Mouse (Mus musculus): ENCODE measurements around the gene Bloc1s1. TPM values are rescaled to one million over a fixed set of nuclear protein-coding genes. Genes with fewer than 3 reads are reported as not detected.

Bloc1s1 gene
- total and polyA plus RNA-seq, 3 experiments, result 181 to 234 (median 201) TPM

GRCm38 (mm10) chr10:128940475-128941061 lies 16.7 kb upstream of the Bloc1s1 start:
- TF ChIP-seq CTCF (IDR thresholded peaks at IDR 0.05), result no peak
- no peak for TF ChIP-seq POLR2A (IDR thresholded peaks at IDR 0.05; ENCODE audit: insufficient read depth, low read depth, low read length)
- TF ChIP-seq EP300 (IDR thresholded peaks at IDR 0.05; ENCODE audit: insufficient read depth, low read depth, low read length), result no peak
- intact Hi-C loops (cut with DNase I), result no loop called here

GRCm38 (mm10) chr10:128938974-128939373 lies 15.1 kb upstream of the Bloc1s1 start:
- intact Hi-C loops (cut with DNase I), result no loop called here
- peaks cover 3% of the 10 kb centered on the region for H3K4me1 ChIP-seq (ENCODE audit: control insufficient read depth, insufficient read depth, low read length)
- H3K27ac ChIP-seq, result peak overlapping the region; percentile 84
- H3K9ac ChIP-seq (ENCODE audit: low read depth, low read length), result peak overlapping the region; percentile 32; the same call in 1 of the 2 replicates
- no peaks in the 10 kb centered on the region for H3K27me3 ChIP-seq (ENCODE audit: control insufficient read depth, insufficient read depth, low read length)
- no peaks in the 10 kb centered on the region for H3K36me3 ChIP-seq (ENCODE audit: control insufficient read depth, insufficient read depth, low read length)
- WGBS, result 34% methylated on average over 5 of the region's 5 CpGs
- TF ChIP-seq EP300 (IDR thresholded peaks at IDR 0.05; ENCODE audit: insufficient read depth, low read depth, low read length), result no peak
- no peak overlapping the region for H3K4me3 ChIP-seq
- DNase-seq, result peak; percentile 46 to 59
- H3K79me2 ChIP-seq (replicated peaks; ENCODE audit: control insufficient read depth, insufficient read depth, low read length), result no peaks in the 10 kb centered on the region

More at GRCm38 (mm10) chr10:128940475-128941061, 16.7 kb upstream of the Bloc1s1 start:
- H3K4me1 ChIP-seq (ENCODE audit: control insufficient read depth, insufficient read depth, low read length), result peaks cover 3% of the 10 kb centered on the region
- no peak overlapping the region for H3K9ac ChIP-seq (ENCODE audit: low read depth, low read length)
- H3K79me2 ChIP-seq (replicated peaks; ENCODE audit: control insufficient read depth, insufficient read depth, low read length), result no peaks in the 10 kb centered on the region
- H3K27me3 ChIP-seq (ENCODE audit: control insufficient read depth, insufficient read depth, low read length), result no peaks in the 10 kb centered on the region
- H3K4me3 ChIP-seq, result no peak overlapping the region
- H3K27ac ChIP-seq, result no peak overlapping the region
- H3K36me3 ChIP-seq (ENCODE audit: control insufficient read depth, insufficient read depth, low read length), result no peaks in the 10 kb centered on the region
- 66% methylated on average over 10 of the region's 10 CpGs for WGBS
- DNase-seq, result no peak

GRCm38 (mm10) chr10:128938457-128938856 lies 14.6 kb upstream of the Bloc1s1 start:
- no peaks in the 10 kb centered on the region for H3K36me3 ChIP-seq (ENCODE audit: control insufficient read depth, insufficient read depth, low read length)
- H3K27ac ChIP-seq, result peak overlapping the region; percentile 84
- 41% methylated on average over 9 of the region's 9 CpGs for WGBS
- H3K79me2 ChIP-seq (replicated peaks; ENCODE audit: control insufficient read depth, insufficient read depth, low read length), result no peaks in the 10 kb centered on the region
- intact Hi-C loops (cut with DNase I), result no loop called here
- H3K27me3 ChIP-seq (ENCODE audit: control insufficient read depth, insufficient read depth, low read length), result no peaks in the 10 kb centered on the region
- H3K4me3 ChIP-seq, result 0 out of 2 replicates have a peak overlapping the region, but pooled peaks have one; percentile 4
- H3K9ac ChIP-seq (ENCODE audit: low read depth, low read length), result no peak overlapping the region
- peaks cover 3% of the 10 kb centered on the region for H3K4me1 ChIP-seq (ENCODE audit: control insufficient read depth, insufficient read depth, low read length)
- TF ChIP-seq CTCF (IDR thresholded peaks at IDR 0.05), result no peak
- TF ChIP-seq EP300 (IDR thresholded peaks at IDR 0.05; ENCODE audit: insufficient read depth, low read depth, low read length), result peak; percentile 86
- peak; percentile 78 to 87 for DNase-seq

- H3K9ac ChIP-seq (ENCODE audit: low read depth, low read length), result no peak overlapping the region
- DNase-seq, result peak; percentile 43 to 47
- intact Hi-C loops (cut with DNase I), result no loop called here
- 0 out of 2 replicates have a peak overlapping the region, but pooled peaks have one; percentile 4 for H3K4me3 ChIP-seq
- H3K4me1 ChIP-seq (ENCODE audit: control insufficient read depth, insufficient read depth, low read length), result peaks cover 3% of the 10 kb centered on the region
- WGBS, result 43% methylated on average over 12 of the region's 12 CpGs
- no peaks in the 10 kb centered on the region for H3K79me2 ChIP-seq (replicated peaks; ENCODE audit: control insufficient read depth, insufficient read depth, low read length)
- TF ChIP-seq POLR2A (IDR thresholded peaks at IDR 0.05; ENCODE audit: insufficient read depth, low read depth, low read length) (no peak), CTCF (IDR thresholded peaks at IDR 0.05) (no peak), EP300 (IDR thresholded peaks at IDR 0.05; ENCODE audit: insufficient read depth, low read depth, low read length) (no peak)
- no peaks in the 10 kb centered on the region for H3K36me3 ChIP-seq (ENCODE audit: control insufficient read depth, insufficient read depth, low read length)
- peak overlapping the region; percentile 84 for H3K27ac ChIP-seq
- H3K27me3 ChIP-seq (ENCODE audit: control insufficient read depth, insufficient read depth, low read length), result no peaks in the 10 kb centered on the region
These were observed 14.0 kb upstream of the Bloc1s1 start for GRCm38 (mm10) chr10:128937756-128938390.

GRCm38 (mm10) chr10:128935826-128936440 lies 12.1 kb upstream of the Bloc1s1 start:
- intact Hi-C loops (cut with DNase I), result no loop called here
- Histone ChIP-seq H3K4me3 (peak overlapping the region; percentile 62), H3K27me3 (ENCODE audit: control insufficient read depth, insufficient read depth, low read length) (no peaks in the 10 kb centered on the region)

More at GRCm38 (mm10) chr10:128935826-128936440, 12.1 kb upstream of the Bloc1s1 start:
- Histone ChIP-seq H3K27ac (peak overlapping the region; percentile 83), H3K9ac (ENCODE audit: low read depth, low read length) (peak overlapping the region; percentile 50), H3K36me3 (ENCODE audit: control insufficient read depth, insufficient read depth, low read length) (no peaks in the 10 kb centered on the region), H3K4me1 (ENCODE audit: control insufficient read depth, insufficient read depth, low read length) (peaks cover 6% of the 10 kb centered on the region), H3K79me2 (replicated peaks; ENCODE audit: control insufficient read depth, insufficient read depth, low read length) (no peaks in the 10 kb centered on the region)
- 46% methylated on average over 8 of the region's 8 CpGs for WGBS
- no peak for TF ChIP-seq EP300 (IDR thresholded peaks at IDR 0.05; ENCODE audit: insufficient read depth, low read depth, low read length)
- no peak; the same call in 1 of the 2 replicates for TF ChIP-seq POLR2A (IDR thresholded peaks at IDR 0.05; ENCODE audit: insufficient read depth, low read depth, low read length)
- no peak for TF ChIP-seq CTCF (IDR thresholded peaks at IDR 0.05)
- DNase-seq, result peak; percentile 61 to 68
